Mouse (Mus musculus): ENCODE measurements around the gene Suv39h1.
"Not testable (repeated sequence)": the region's sequence is repeated elsewhere in the genome, so short reads cannot be mapped to it uniquely, and the experiment has no call there.

DNA sequence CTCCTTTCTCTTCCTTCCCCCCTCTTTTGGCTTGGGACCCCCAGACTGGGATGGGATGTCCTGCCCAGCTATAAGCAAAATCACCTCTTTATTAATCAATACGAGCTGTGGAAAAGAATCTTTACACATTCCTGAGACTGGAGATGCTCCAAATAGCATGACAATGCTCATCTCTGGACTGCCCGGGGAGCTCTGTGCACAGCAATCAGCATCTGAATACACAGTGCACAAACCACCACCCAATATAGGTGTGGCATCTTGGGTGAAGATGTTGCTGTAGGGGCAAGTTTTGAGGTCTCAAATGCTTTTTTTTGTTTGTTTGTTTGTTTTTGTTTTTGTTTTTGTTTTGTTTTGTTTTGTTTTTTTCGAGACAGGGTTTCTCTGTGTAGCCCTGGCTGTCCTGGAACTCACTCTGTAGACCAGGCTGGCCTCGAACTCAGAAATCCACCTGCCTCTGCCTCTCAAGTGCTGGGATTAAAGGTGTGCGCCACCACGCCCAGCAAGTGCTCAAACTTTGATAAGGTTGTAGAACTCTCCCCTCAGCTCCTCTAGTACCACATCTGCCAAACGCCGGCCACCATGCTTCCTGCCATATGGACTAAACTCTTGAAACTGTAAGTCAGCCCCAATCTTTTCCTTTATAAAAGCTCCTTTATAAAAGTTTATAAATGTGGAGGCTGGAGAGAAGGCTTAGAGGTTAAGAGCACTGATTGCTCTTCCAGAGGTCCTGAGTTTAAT is 23.3 kb downstream of the Suv39h1 start:
- not testable (repeated sequence) for TF ChIP-seq CTCF, POLR2A (IDR thresholded peaks at IDR 0.05; ENCODE audit: extremely low read depth, insufficient read depth, low read length)

Measured in cortical plate, adult 2 months (tissue).